Comparison of ENCODE assay signal across 17 mouse cellular contexts in the genomic region with DNA sequence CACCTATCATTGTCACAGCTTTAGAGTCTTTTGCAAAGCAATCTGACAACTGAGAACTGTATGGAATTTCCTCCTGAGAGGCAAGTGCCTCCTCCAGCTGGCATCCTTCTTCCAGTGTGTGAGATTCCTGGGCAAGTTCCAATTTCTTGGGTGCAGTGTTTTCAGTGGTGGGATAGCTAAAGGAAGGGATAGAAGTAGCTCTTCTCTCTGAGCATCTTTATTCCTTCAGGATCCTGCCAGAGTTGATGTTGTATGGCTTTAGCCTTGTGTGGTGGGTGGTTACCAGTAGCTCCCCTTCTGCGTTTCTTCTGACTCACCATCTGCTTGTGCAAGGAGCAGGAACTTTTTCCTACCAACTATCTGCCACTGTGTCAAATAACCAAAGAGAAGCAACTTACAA. TPM values are rescaled to one million over a fixed set of nuclear protein-coding genes. Genes with fewer than 3 reads are reported as not detected.
DNase-seq lines count a peak whose midpoint lies in the region; ATAC-seq lines count a peak whose summit lies in the region.
"Had no signal": no experiment of that assay in that cellular context is flagged by ENCODE, and none has a peak within 500 bp of the region (broad histone marks: within the 10 kb centered on the region; RNA-seq: fewer than 3 reads in every experiment).

No protein-coding gene starts in this region.

- H3K4me3 ChIP-seq in heart, embryonic 16.5 days (ENCODE audit: low read length), result no peak overlapping the region
- no peak overlapping the region for H3K4me3 ChIP-seq in lung, embryonic 15.5 days
- no peak overlapping the region for H3K4me3 ChIP-seq in liver, embryonic 11.5 days (ENCODE audit: low read depth, low read length)
- H3K4me3 ChIP-seq: embryonic facial prominence, embryonic 12.5 days; hindbrain, embryonic 15.5 days; limb, embryonic 10.5 days; liver, embryonic 15.5 days; midbrain, embryonic 13.5 days had no signal

- no peak for ATAC-seq in heart, embryonic 16.5 days (replicated peaks; ENCODE audit: extremely low read depth, insufficient read depth, low FRiP score)
- ATAC-seq in lung, embryonic 15.5 days (ENCODE audit: borderline replicate concordance, extremely low read depth, low FRiP score, low TSS enrichment), result no peak
- no peak for ATAC-seq in liver, embryonic 11.5 days (replicated peaks; ENCODE audit: low FRiP score)
- ATAC-seq: midbrain, embryonic 13.5 days had no signal

- H3K27ac ChIP-seq in heart, embryonic 16.5 days (ENCODE audit: low read length), result peak overlapping the region; percentile 14; the same call in 1 of the 2 replicates
- H3K27ac ChIP-seq in lung, embryonic 15.5 days, result peak overlapping the region; percentile 41
- H3K27ac ChIP-seq in liver, embryonic 11.5 days (ENCODE audit: low read depth, low read length), result no peak overlapping the region
- H3K27ac ChIP-seq: embryonic facial prominence, embryonic 12.5 days; hindbrain, embryonic 15.5 days; limb, embryonic 10.5 days; liver, embryonic 15.5 days; macrophage; midbrain, embryonic 13.5 days had no signal

- 76% methylated on average over 1 of the region's 1 CpGs for WGBS in heart, embryonic 16.5 days
- 59% methylated on average over 1 of the region's 1 CpGs for WGBS in lung, embryonic 15.5 days
- 87% methylated on average over 1 of the region's 1 CpGs for WGBS in liver, embryonic 11.5 days

- no peaks in the 10 kb centered on the region for H3K27me3 ChIP-seq in heart, embryonic 16.5 days (ENCODE audit: control insufficient read depth, insufficient read depth, low read length)
- no peaks in the 10 kb centered on the region for H3K27me3 ChIP-seq in lung, embryonic 15.5 days
- no peaks in the 10 kb centered on the region for H3K27me3 ChIP-seq in liver, embryonic 11.5 days (replicated peaks; ENCODE audit: control insufficient read depth, insufficient read depth, low read length)
- H3K27me3 ChIP-seq: embryonic facial prominence, embryonic 12.5 days; hindbrain, embryonic 15.5 days; liver, embryonic 15.5 days; midbrain, embryonic 13.5 days had no signal

- H3K9ac ChIP-seq in heart, embryonic 16.5 days (ENCODE audit: low read length), result no peak overlapping the region
- H3K9ac ChIP-seq in lung, embryonic 15.5 days, result no peak overlapping the region
- no peak overlapping the region for H3K9ac ChIP-seq in liver, embryonic 11.5 days (ENCODE audit: low read depth, low read length)
- H3K9ac ChIP-seq: embryonic facial prominence, embryonic 12.5 days; hindbrain, embryonic 15.5 days; liver, embryonic 15.5 days; midbrain, embryonic 13.5 days had no signal

- H3K4me2 ChIP-seq in heart, embryonic 16.5 days (ENCODE audit: low read depth, low read length), result no peak overlapping the region
- no peak overlapping the region for H3K4me2 ChIP-seq in lung, embryonic 15.5 days
- no peak overlapping the region for H3K4me2 ChIP-seq in liver, embryonic 11.5 days
- H3K4me2 ChIP-seq: embryonic facial prominence, embryonic 12.5 days; hindbrain, embryonic 15.5 days; liver, embryonic 15.5 days; midbrain, embryonic 13.5 days had no signal

- H3K9me3 ChIP-seq in heart, embryonic 16.5 days (replicated peaks; ENCODE audit: control insufficient read depth, low read length), result no peaks in the 10 kb centered on the region
- H3K9me3 ChIP-seq in lung, embryonic 15.5 days, result no peaks in the 10 kb centered on the region
- no peaks in the 10 kb centered on the region for H3K9me3 ChIP-seq in liver, embryonic 11.5 days (ENCODE audit: control insufficient read depth, low read length)
- H3K9me3 ChIP-seq: embryonic facial prominence, embryonic 12.5 days; hindbrain, embryonic 15.5 days; limb, embryonic 10.5 days; liver, embryonic 15.5 days; midbrain, embryonic 13.5 days had no signal

- DNase-seq in heart, adult 9 months (ENCODE audit: low spot score in 2 of 2), result no peak
- no peak for DNase-seq in lung, postnatal 10 days
- peak; percentile 52 to 68 for DNase-seq in frontal cortex, postnatal 36 days (ENCODE audit: low spot score in 2 of 2)
- peak; percentile 22 to 25 for DNase-seq in right cerebral cortex, postnatal 36 days (ENCODE audit: low spot score in 2 of 2)
- no peak for DNase-seq in liver, embryonic 11.5 days (ENCODE audit: low spot score)
- no peak for DNase-seq in heart, adult 11 months
- DNase-seq: gastrocnemius, postnatal 36 days; spleen, adult 18-20 months had no signal

- H3K36me3 ChIP-seq in heart, embryonic 16.5 days (ENCODE audit: control insufficient read depth, insufficient read depth), result no peaks in the 10 kb centered on the region
- H3K36me3 ChIP-seq in lung, embryonic 15.5 days, result no peaks in the 10 kb centered on the region
- no peaks in the 10 kb centered on the region for H3K36me3 ChIP-seq in liver, embryonic 11.5 days (ENCODE audit: control insufficient read depth, insufficient read depth, low read length)
- H3K36me3 ChIP-seq: embryonic facial prominence, embryonic 12.5 days; G1E; hindbrain, embryonic 15.5 days; limb, embryonic 10.5 days; liver, embryonic 15.5 days; midbrain, embryonic 13.5 days had no signal

- peaks cover 12% of the 10 kb centered on the region for H3K4me1 ChIP-seq in heart, embryonic 16.5 days (ENCODE audit: control insufficient read depth, insufficient read depth, low read length)
- peaks cover 45% of the 10 kb centered on the region for H3K4me1 ChIP-seq in lung, embryonic 15.5 days
- H3K4me1 ChIP-seq in liver, embryonic 11.5 days (replicated peaks; ENCODE audit: control insufficient read depth, insufficient read depth, low read length), result no peaks in the 10 kb centered on the region
- H3K4me1 ChIP-seq: midbrain, embryonic 13.5 days had no signal

RNA-seq across cellular contexts. Expression of gene Rin2, which starts 9.1 kb away (rescaled TPM):
- 18.7 and 21.4 TPM in 2 replicates for polyA plus RNA-seq in heart, embryonic 16.5 days (2015; fragmentation: Nextera tagmentation; extraction: Ambion mirVana)
- polyA plus RNA-seq in lung, embryonic 15.5 days (2015; fragmentation: Nextera tagmentation; extraction: Ambion mirVana), result 28.4 and 28.9 TPM in 2 replicates
- 7.6 and 7.7 TPM in 2 replicates for polyA plus RNA-seq in liver, embryonic 11.5 days (2014; fragmentation: Nextera tagmentation; extraction: Ambion mirVana)
- polyA plus RNA-seq: G1E had no signal

Comparison
In these comparisons a context has a peak if more than half of its experiments do, and no peak if none do; other contexts are left out.
1. DNase-seq: peak in frontal cortex, postnatal 36 days (2 of 2) and right cerebral cortex, postnatal 36 days (2 of 2); none in heart, adult 9 months (0 of 2), lung, postnatal 10 days (single experiment), liver, embryonic 11.5 days (single experiment) and heart, adult 11 months (single experiment).